Mouse (Mus musculus): Measurements from ENCODE around the gene Cep57l1.

DNA sequence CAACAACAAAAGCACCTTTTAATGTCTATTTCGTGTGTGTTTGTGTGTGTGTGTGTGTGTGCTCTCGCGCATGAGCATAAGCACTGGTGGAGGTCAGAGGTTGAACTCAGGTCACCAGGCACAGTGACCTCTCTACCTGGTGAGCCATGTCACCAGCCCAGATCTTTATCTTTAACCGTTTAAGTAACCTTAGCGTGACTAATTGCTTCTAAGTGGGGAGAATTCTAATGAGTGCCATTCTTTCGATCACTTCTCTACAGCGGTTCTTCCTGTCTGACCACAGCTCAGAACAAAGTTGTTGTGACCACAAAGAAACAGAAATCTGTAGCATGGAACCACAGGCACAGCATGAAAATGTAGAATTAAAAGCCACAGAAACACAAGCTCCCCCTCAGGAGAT is 98.2 kb downstream of the Cep57l1 start:
- TF ChIP-seq CTCF (IDR thresholded peaks at IDR 0.05; ENCODE audit: borderline replicate concordance, extremely low read depth, insufficient read depth, insufficient read length) (no peak), POLR2A (IDR thresholded peaks at IDR 0.05; ENCODE audit: borderline replicate concordance, extremely low read depth, insufficient read depth, insufficient read length, poor library complexity, severe bottlenecking) (no peak)
